7 mouse cellular contexts compared by ENCODE assay signal in the genomic region with DNA sequence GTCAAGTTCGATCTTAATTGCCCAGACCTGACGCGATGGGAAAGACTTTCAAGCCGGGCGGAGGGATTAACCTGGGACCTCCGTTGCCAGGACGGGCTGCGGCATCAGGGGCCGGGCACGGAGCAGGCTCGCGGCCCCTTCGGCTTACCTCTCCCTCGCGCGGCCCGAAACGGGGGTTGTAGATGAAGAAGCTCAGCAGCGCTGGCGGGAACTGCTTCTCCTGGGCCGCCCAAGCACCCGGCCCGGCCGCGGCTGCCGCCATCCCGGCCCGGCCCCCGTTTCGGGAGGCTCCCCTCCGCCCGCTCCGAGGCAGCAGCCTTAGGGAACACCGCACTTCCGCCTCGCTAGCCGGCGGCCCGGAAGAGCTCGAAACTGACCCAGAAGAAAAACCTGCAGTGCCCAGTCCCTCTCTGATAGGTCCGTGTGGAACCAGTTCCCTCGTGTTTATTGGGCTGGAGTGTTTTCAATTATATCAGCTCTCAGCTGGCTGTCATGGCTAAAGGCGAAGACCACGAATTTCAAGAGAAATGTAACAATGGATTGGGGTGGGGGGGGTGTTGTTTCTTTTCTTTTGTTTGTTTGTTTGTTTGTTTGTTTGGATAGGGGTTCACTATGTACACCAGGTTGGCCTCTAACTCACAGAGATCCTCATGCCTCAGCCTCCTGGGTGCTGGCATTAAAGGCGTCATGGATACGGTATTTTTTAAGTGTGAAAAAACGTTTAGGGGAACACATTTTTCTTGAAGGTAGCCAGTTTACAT. TPM values are rescaled to one million over a fixed set of nuclear protein-coding genes. Genes with fewer than 3 reads are reported as not detected.
A peak's percentile ranks its signal among the peaks of the same experiment; 100 is the strongest.
DNase-seq lines count a peak whose midpoint lies in the region; ATAC-seq and TF ChIP-seq lines count a peak whose summit lies in the region.

A gene (minus strand): TSS at position 327 of the 761 bp plus-strand sequence.

- H3K27me3 ChIP-seq in embryonic facial prominence, embryonic 10.5 days (replicated peaks; ENCODE audit: low read depth, poor library complexity, severe bottlenecking): no peaks in the 10 kb centered on the region
- H3K27me3 ChIP-seq in intestine, postnatal 0 days (replicated peaks; ENCODE audit: control insufficient read depth, insufficient read depth, low read length): no peaks in the 10 kb centered on the region
- H3K27me3 ChIP-seq in midbrain, embryonic 12.5 days: no peaks in the 10 kb centered on the region
- H3K27me3 ChIP-seq in small intestine, adult 2 months (ENCODE audit: control insufficient read depth, insufficient read depth, low read length): no peaks in the 10 kb centered on the region

- H3K4me1 ChIP-seq in embryonic facial prominence, embryonic 10.5 days: peaks cover 3% of the 10 kb centered on the region; the same call in 1 of the 2 replicates
- H3K4me1 ChIP-seq in intestine, postnatal 0 days (replicated peaks; ENCODE audit: control insufficient read depth, insufficient read depth, low read length): no peaks in the 10 kb centered on the region
- H3K4me1 ChIP-seq in midbrain, embryonic 12.5 days: peaks cover 4% of the 10 kb centered on the region; the same call in 1 of the 2 replicates
- peaks cover 3% of the 10 kb centered on the region; the same call in 1 of the 2 replicates for H3K4me1 ChIP-seq in small intestine, adult 2 months (ENCODE audit: control insufficient read depth, insufficient read depth, insufficient read length, low read length)

- H3K4me3 ChIP-seq in embryonic facial prominence, embryonic 10.5 days: peak within 1 kb of the TSS; percentile 93
- peak within 1 kb of the TSS; percentile 91 for H3K4me3 ChIP-seq in intestine, postnatal 0 days (ENCODE audit: low read depth, low read length)
- H3K4me3 ChIP-seq in midbrain, embryonic 12.5 days: peak within 1 kb of the TSS; percentile 93
- peak within 1 kb of the TSS; percentile 86 for H3K4me3 ChIP-seq in small intestine, adult 2 months (ENCODE audit: low read depth, low read length)

- H3K27ac ChIP-seq in embryonic facial prominence, embryonic 10.5 days (replicated peaks): peak within 1 kb of the TSS; percentile 92
- H3K27ac ChIP-seq in intestine, postnatal 0 days (ENCODE audit: low read depth, low read length): peak within 1 kb of the TSS; percentile 80
- H3K27ac ChIP-seq in midbrain, embryonic 12.5 days (replicated peaks): peak within 1 kb of the TSS; percentile 84
- H3K27ac ChIP-seq in small intestine, adult 2 months (ENCODE audit: insufficient read depth, low read depth, low read length): peak within 1 kb of the TSS; percentile 37

- peak within 1 kb of the TSS; percentile 60 for H3K4me2 ChIP-seq in intestine, postnatal 0 days (replicated peaks; ENCODE audit: low read depth)
- peak within 1 kb of the TSS; percentile 55 for H3K4me2 ChIP-seq in midbrain, embryonic 12.5 days (replicated peaks)

- intact Hi-C loops in left cerebral cortex, postnatal 4 days (cut with DNase I): no loop called here

- TF ChIP-seq POLR2A in small intestine, adult 2 months (IDR thresholded peaks at IDR 0.05; ENCODE audit: low read depth, low read length): peak; percentile 44; the same call in 1 of the 2 replicates

- peak; percentile 97 for ATAC-seq in intestine, postnatal 0 days
- ATAC-seq in midbrain, embryonic 12.5 days (ENCODE audit: low FRiP score, low read depth): peak; percentile 95

- no peaks in the 10 kb centered on the region for H3K9me3 ChIP-seq in embryonic facial prominence, embryonic 10.5 days
- no peaks in the 10 kb centered on the region for H3K9me3 ChIP-seq in intestine, postnatal 0 days (ENCODE audit: control insufficient read depth)
- no peaks in the 10 kb centered on the region for H3K9me3 ChIP-seq in midbrain, embryonic 12.5 days

- H3K9ac ChIP-seq in intestine, postnatal 0 days (ENCODE audit: low read depth, low read length): peak within 1 kb of the TSS; percentile 84
- H3K9ac ChIP-seq in midbrain, embryonic 12.5 days (replicated peaks): peak within 1 kb of the TSS; percentile 83

- peak; percentile 86 for DNase-seq in adrenal gland, postnatal 10 days
- peak; percentile 89 for DNase-seq in embryonic facial prominence, embryonic 10.5 days (ENCODE audit: low spot score)
- peak; percentile 22 for DNase-seq in gonadal fat pad, adult 2 months (ENCODE audit: low read depth)
- DNase-seq in left cerebral cortex, postnatal 4 days: peak; percentile 73

- WGBS in embryonic facial prominence, embryonic 10.5 days: 4% methylated on average over 47 of the region's 47 CpGs
- 3% methylated on average over 47 of the region's 47 CpGs for WGBS in intestine, postnatal 0 days
- WGBS in midbrain, embryonic 12.5 days: 3% methylated on average over 47 of the region's 47 CpGs
- 3% methylated on average over 47 of the region's 47 CpGs for WGBS in small intestine, adult 2 months

- peaks cover 28% of the 10 kb centered on the region for H3K36me3 ChIP-seq in embryonic facial prominence, embryonic 10.5 days (replicated peaks)
- peaks cover 21% of the 10 kb centered on the region for H3K36me3 ChIP-seq in intestine, postnatal 0 days (ENCODE audit: control insufficient read depth, insufficient read depth)
- peaks cover 23% of the 10 kb centered on the region for H3K36me3 ChIP-seq in midbrain, embryonic 12.5 days
- peaks cover 19% of the 10 kb centered on the region for H3K36me3 ChIP-seq in small intestine, adult 2 months (ENCODE audit: control insufficient read depth, insufficient read depth, low read length)

- TF ChIP-seq CTCF in intestine, postnatal 0 days (IDR thresholded peaks at IDR 0.05; ENCODE audit: low read depth): no peak
- no peak for TF ChIP-seq CTCF in small intestine, adult 2 months (IDR thresholded peaks at IDR 0.05; ENCODE audit: extremely low read depth, insufficient read length, insufficient replicate concordance, low read depth, low read length)

RNA-seq across cellular contexts. Expression of the gene that starts here (rescaled TPM):
- total RNA-seq in adrenal gland, postnatal 10 days (2021): 10 to 100 TPM; 56.7 to 56.9 TPM
- polyA plus RNA-seq in embryonic facial prominence, embryonic 10.5 days (2016; fragmentation: Nextera tagmentation; extraction: Ambion mirVana): 91.4 and 99.3 TPM in 2 replicates
- polyA plus RNA-seq in gonadal fat pad, adult 2 months (2012; rRNA removed): 18.0 and 18.2 TPM in 2 replicates
- polyA plus RNA-seq in intestine, postnatal 0 days (2015; fragmentation: Nextera tagmentation; extraction: Ambion mirVana): 58.1 and 59.9 TPM in 2 replicates
- total RNA-seq in left cerebral cortex, postnatal 4 days (2021): 10 to 100 TPM; 60.2 to 67.6 TPM
- polyA plus RNA-seq in midbrain, embryonic 12.5 days (2016; fragmentation: Nextera tagmentation; extraction: Ambion mirVana): 111 TPM in 2 replicates
- polyA plus RNA-seq in small intestine, adult 2 months (2012; rRNA removed): 1.7 and 4.0 TPM in 2 replicates

Comparison
In these comparisons a context has a peak if more than half of its experiments do, and no peak if none do; other contexts are left out.
1. Peak in every context shown above with its lines: DNase-seq, ATAC-seq, H3K4me3 ChIP-seq and H3K27ac ChIP-seq.
2. DNase-seq: peak in every context shown above with its lines; median percentile 89 in embryonic facial prominence, embryonic 10.5 days; 86 in adrenal gland, postnatal 10 days; 73 in left cerebral cortex, postnatal 4 days; 22 in gonadal fat pad, adult 2 months.
3. H3K27ac ChIP-seq: peak in every context shown above with its lines; median percentile 92 in embryonic facial prominence, embryonic 10.5 days; 84 in midbrain, embryonic 12.5 days; 80 in intestine, postnatal 0 days; 37 in small intestine, adult 2 months.